Mouse (Mus musculus) lung, postnatal 36 days (tissue): ENCODE measurements around the gene Olfr239.
"Not testable (repeated sequence)": the region's sequence is repeated elsewhere in the genome, so short reads cannot be mapped to it uniquely, and the experiment has no call there.

ENCODE experiments used
- DNase-seq: peaks from one replicate; pipeline ENCODE4 v3.0.0; 2022; ENCODE audit warnings: mixed read lengths

Gene Olfr239

DNA sequence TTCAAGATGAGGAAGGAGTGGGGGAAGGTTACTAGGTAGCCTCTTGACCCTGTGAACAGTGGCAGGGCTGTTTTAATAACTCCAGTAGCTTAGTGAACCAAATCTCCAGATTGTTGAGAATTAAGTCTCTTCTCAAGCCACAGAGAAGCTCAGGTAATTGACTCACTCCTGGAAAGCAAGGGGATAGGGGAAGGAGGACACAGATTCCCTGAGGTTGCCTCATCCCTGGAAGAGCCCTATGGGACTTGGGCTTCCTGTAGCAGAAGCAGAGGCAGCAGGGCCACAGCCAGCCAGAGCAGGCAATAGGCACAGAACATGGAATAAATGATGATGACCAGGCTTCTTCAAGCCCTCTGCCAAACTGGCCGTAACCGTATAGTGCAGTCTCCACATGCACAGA, at the start of gene Olfr239:
Gene Olfr239 (plus strand): TSS at position 301 of the 400 bp plus-strand sequence.
- DNase-seq, result not testable (repeated sequence)

DNA sequence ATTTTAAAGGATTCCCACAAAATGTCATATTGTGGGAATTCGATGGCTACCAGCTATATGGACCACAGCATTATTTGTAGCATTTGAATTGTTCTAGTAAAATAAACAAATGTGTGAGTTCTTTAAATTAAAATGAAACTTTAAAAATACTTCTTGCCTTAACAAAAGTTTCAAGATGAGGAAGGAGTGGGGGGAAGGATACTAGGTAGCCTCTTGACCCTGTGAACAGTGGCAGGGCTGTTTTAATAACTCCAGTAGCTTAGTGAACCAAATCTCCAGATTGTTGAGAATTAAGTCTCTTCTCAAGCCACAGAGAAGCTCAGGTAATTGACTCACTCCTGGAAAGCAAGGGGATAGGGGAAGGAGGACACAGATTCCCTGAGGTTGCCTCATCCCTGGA, 23.0 kb upstream of the Olfr239 start, which contains the start of gene Olfr55:
Gene Olfr55 (plus strand): TSS at position 301 of the 400 bp plus-strand sequence.
- DNase-seq, result not testable (repeated sequence)

DNA sequence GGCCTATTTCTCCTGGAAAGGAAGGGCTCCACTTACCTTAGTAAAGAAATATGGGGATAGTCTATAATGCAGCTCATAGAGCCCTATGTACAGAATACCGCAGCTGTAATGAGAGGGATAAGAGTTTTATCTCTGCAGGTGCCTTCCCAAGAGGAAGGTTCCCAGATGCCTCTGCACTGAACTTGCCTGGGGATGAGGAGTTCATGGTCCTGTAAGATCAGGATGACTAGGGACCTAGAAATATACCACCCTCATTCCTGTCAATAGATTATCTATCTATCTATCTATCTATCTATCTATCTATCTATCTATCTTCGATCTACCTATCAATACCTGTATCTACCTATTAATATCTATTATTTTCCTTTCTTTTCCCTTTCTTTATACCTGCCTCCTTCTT, 30.5 kb downstream of the Olfr239 start, which contains the start of gene Olfr1564:
Gene Olfr1564 (minus strand): TSS at position 101 of the 400 bp plus-strand sequence.
- no peak for DNase-seq

DNA sequence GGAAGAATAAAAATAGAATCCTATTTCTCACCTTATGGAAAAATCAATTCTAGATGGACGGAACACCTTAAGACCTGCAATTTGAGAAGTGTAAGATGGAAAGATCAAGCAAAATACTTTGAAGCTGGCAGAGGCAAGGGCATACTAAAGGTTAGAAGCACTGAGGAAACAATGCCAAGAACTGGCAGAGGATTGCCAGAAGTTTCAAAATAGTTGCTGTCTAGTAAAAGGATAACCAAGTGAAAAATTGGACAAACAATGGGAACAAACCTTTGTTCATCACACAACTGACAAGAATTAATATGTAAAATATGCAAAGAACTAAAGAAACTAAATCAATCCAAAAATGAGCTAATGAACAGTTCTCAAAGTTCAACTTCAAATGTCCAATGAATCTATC, 45.5 kb downstream of the Olfr239 start:
- DNase-seq, result not testable (repeated sequence)
